Mouse (Mus musculus) kidney, adult 2 months (tissue): ENCODE measurements at regions not wholly inside any gene's neighbourhood (a gene's known extent, or its start where the extent isn't known, plus 50 kb on each side); places are given as distances from the start of the nearest gene placed in this dataset.

Experiments
- DNase-seq: peaks from one replicate; pipeline ENCODE4 v3.0.0; 2021
- H3K27ac ChIP-seq: fragments of 200-500 bp; 2 replicates; pipeline ENCODE4 v1.5.1; 2012; ENCODE audit warnings: low read depth, low read length, control low read depth, inconsistent platforms; ENCODE audit not compliant: insufficient read depth
- H3K27me3 ChIP-seq: fragments of 200-500 bp; replicated peaks from 2 replicates; pipeline ENCODE4 v1.6.1; 2012; ENCODE audit warnings: mild to moderate bottlenecking, moderate library complexity, low read length, inconsistent platforms; ENCODE audit not compliant: control insufficient read depth, insufficient read depth
- H3K36me3 ChIP-seq: fragments of 200-500 bp; 2 replicates; pipeline ENCODE4 v1.6.1; 2012; ENCODE audit warnings: mild to moderate bottlenecking, moderate library complexity, low read length, inconsistent platforms; ENCODE audit not compliant: control insufficient read depth, insufficient read depth
- H3K4me1 ChIP-seq: fragments of 200-500 bp; 2 replicates; pipeline ENCODE4 v1.6.1; 2011; ENCODE audit warnings: low read length; ENCODE audit not compliant: control insufficient read depth, insufficient read depth
- H3K4me3 ChIP-seq: fragments of 200-500 bp; 2 replicates; pipeline ENCODE4 v1.5.1; 2011; ENCODE audit warnings: mild to moderate bottlenecking, low read depth, low read length, control low read depth; ENCODE audit not compliant: insufficient read depth
- CTCF ChIP-seq: fragments of 200-500 bp; conservative IDR thresholded peaks from 2 replicates; pipeline ENCODE4 v1.5.1; 2011; ENCODE audit warnings: low read depth, mild to moderate bottlenecking, control low read depth, low read length, moderate library complexity, mixed read lengths; ENCODE audit not compliant: insufficient read depth, insufficient read length
- POLR2A ChIP-seq: fragments of 200-500 bp; IDR thresholded peaks from one replicate; pipeline ENCODE4 v1.6.1; 2011; ENCODE audit warnings: low read depth, low read length, control low read depth
- WGBS: fragments of 180-500 bp; shearing (Covaris S2); methylation state at CpG from one replicate; pipeline ENCODE4 v1.1.7; 2018; 5-methylcytosine and 5-hydroxymethylcytosine counted together

DNA sequence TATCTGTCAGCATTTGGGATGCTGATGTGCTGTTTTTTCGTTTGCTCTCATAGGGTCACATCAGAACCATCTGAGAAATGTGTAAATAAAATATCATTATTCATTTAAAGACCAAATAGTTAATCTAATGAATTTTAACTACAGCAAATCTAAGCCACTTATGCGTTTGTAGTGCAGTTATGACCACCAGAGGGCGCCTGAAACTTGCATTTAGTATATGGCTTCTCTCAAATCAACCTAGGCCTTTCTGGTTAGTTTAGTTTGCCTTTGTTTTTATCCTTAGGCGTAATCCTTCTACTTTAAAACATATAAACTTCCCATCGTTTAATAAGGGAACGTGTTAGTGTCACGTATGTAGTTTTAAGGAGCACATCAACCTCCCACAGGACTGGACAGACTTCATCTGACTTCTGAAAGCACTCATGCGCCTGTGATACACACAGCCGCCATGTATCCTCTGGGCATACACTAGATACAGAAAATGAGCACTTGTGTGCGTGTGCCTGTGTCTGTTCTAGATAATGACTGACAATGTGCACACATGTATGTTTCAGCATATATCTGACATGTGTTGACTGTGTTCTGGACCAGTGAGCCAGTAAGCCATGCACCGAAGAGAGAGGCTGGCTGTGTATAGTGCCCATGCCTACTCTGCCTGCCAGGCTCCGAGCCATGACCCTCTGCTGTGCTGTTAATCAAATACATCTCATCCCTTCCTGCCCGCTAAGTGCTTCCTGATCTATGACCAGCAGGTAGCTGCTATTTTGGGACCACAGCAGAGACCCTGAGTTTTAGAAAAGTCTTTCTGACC lies 169.4 kb downstream of the Thbs2 start:
- WGBS = 51% methylated on average over 13 of the region's 13 CpGs
- Histone ChIP-seq H3K27me3 (no peaks in the 10 kb centered on the region), H3K4me3 (no peak overlapping the region), H3K4me1 (no peaks in the 10 kb centered on the region), H3K36me3 (no peaks in the 10 kb centered on the region), H3K27ac (no peak overlapping the region)
- DNase-seq = peak; percentile 48
- TF ChIP-seq POLR2A (no peak), CTCF (no peak)

DNA sequence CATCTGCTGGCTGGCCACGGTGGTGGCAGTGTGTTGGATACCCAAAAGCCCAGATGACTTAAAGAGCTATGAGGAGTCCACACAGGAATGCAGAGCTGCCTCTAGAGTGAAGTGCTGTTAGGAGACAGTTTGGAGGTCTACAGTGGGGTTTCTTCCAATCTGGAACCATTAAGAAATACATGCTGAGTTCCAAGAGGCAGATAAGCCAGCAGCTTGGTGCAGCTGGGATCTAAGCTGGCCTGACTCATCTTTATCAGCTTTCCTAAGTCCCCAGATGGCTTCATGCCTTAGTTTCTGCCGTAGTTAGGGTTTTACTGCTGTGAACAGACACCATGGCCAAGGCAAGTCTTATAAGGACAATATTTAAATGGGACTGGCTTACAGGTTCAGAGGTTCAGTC lies 172.0 kb downstream of the Thbs2 start:
- Histone ChIP-seq H3K36me3 (no peaks in the 10 kb centered on the region), H3K4me1 (no peaks in the 10 kb centered on the region), H3K27me3 (no peaks in the 10 kb centered on the region), H3K27ac (no peak overlapping the region), H3K4me3 (no peak overlapping the region)
- 71% methylated on average over 2 of the region's 2 CpGs for WGBS
- TF ChIP-seq CTCF = no peak
- TF ChIP-seq POLR2A = no peak
- DNase-seq = no peak

DNA sequence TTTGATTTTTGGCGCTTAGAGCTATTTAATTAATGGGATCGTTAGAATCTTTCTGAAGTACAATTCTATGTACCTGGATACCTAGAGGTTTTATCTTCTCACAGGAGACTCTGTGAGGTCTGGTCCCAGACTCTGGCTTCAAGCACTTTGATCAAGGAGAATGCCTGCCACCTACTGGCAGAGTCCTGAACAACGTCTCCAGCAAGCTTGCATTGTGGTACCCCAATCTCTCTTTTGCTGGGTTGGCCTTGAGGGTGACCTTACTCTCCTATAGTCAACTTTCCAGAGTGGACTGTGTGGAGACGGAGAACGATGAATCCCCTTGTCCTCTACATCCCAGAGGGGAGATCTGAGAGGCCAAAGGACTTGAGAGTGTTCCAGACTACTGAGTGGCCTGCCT lies 173.5 kb downstream of the Thbs2 start:
- TF ChIP-seq CTCF = peak; percentile 86
- TF ChIP-seq POLR2A = no peak
- no peaks in the 10 kb centered on the region for H3K36me3 ChIP-seq
- H3K4me1 ChIP-seq = no peaks in the 10 kb centered on the region
- DNase-seq = peak; percentile 66
- no peak overlapping the region for H3K27ac ChIP-seq
- H3K4me3 ChIP-seq = no peak overlapping the region
- H3K27me3 ChIP-seq = no peaks in the 10 kb centered on the region
- 18% methylated on average over 5 of the region's 5 CpGs for WGBS

GRCm38 (mm10) chr17:14519367-14519766 lies 174.7 kb downstream of the Thbs2 start:
- no peak overlapping the region for H3K27ac ChIP-seq
- no peaks in the 10 kb centered on the region for H3K36me3 ChIP-seq
- no peak for TF ChIP-seq CTCF
- TF ChIP-seq POLR2A = no peak
- DNase-seq = no peak
- 79% methylated on average over 4 of the region's 4 CpGs for WGBS
- H3K4me1 ChIP-seq = no peaks in the 10 kb centered on the region
- H3K4me3 ChIP-seq = no peak overlapping the region
- no peaks in the 10 kb centered on the region for H3K27me3 ChIP-seq

- H3K27ac ChIP-seq = no peak overlapping the region
- H3K4me3 ChIP-seq = no peak overlapping the region
- no peaks in the 10 kb centered on the region for H3K4me1 ChIP-seq
- no peak for DNase-seq
- no peaks in the 10 kb centered on the region for H3K27me3 ChIP-seq
- no peaks in the 10 kb centered on the region for H3K36me3 ChIP-seq
- TF ChIP-seq CTCF = no peak
- TF ChIP-seq POLR2A = no peak
- WGBS = 80% methylated on average over 12 of the region's 12 CpGs
Observed at GRCm38 (mm10) chr17:14518216-14518615, 175.8 kb downstream of the Thbs2 start.

DNA sequence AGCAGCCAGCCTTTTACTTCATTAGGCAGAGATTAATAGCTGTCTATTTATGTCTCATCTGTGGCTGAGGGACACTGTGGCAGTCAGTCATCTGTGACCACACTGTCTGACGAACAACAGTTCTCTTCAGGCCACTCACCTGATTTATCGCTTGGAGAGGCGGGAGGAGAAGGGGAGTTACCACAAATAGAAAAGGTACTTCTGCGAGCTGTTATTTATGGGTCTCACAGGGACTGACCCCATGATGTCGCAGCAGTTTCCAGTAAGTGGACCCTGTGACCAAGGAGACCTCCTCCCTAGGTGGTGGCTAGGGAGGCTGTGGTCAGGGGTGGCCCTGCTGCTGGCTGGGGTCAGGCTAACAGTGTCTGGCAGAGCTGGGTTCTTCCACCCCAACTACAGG lies 176.7 kb downstream of the Thbs2 start:
- H3K36me3 ChIP-seq = no peaks in the 10 kb centered on the region
- H3K27me3 ChIP-seq = no peaks in the 10 kb centered on the region
- no peak overlapping the region for H3K27ac ChIP-seq
- TF ChIP-seq POLR2A = no peak
- no peak for TF ChIP-seq CTCF
- H3K4me3 ChIP-seq = no peak overlapping the region
- WGBS = 62% methylated on average over 5 of the region's 5 CpGs
- DNase-seq = no peak
- no peaks in the 10 kb centered on the region for H3K4me1 ChIP-seq

DNA sequence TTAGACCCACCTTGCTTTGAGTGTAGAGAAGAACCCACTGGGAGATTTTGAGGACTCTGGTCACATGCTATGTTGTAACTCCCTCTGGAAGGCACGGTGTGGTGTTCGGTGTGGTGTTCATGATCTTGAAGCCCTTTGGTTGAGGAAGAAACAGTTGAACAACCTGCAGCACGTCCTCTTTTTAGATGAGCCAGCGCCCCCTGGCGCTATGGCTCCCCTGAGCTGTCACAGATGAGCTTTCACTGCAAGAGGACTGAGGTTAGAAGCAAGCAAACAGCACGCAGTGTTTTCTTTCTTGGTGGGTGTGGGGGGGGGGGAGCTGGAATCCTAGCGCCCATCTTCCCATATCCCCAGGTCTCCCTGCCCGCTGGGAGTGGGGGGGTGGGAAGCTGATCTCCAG lies 177.9 kb downstream of the Thbs2 start:
- H3K27ac ChIP-seq = no peak overlapping the region
- DNase-seq = peak; percentile 43
- peak; percentile 71 for TF ChIP-seq CTCF
- no peak for TF ChIP-seq POLR2A
- no peaks in the 10 kb centered on the region for H3K36me3 ChIP-seq
- H3K4me1 ChIP-seq = no peaks in the 10 kb centered on the region
- WGBS = 18% methylated on average over 8 of the region's 8 CpGs
- H3K27me3 ChIP-seq = no peaks in the 10 kb centered on the region
- H3K4me3 ChIP-seq = no peak overlapping the region
